Mouse (Mus musculus): ENCODE results near the gene Car12. TPM values are rescaled to one million over a fixed set of nuclear protein-coding genes. Genes with fewer than 3 reads are reported as not detected.
A peak's percentile ranks its signal among the peaks of the same experiment; 100 is the strongest.

Car12 gene
- polyA plus RNA-seq, 1 experiment: not detected

- peaks cover 22% of the 10 kb centered on the region for H3K4me1 ChIP-seq (ENCODE audit: control insufficient read depth, insufficient read depth, low read length)
- no peak overlapping the region for H3K4me3 ChIP-seq (ENCODE audit: insufficient read depth, low read length)
- TF ChIP-seq POLR2A (IDR thresholded peaks at IDR 0.05; ENCODE audit: borderline replicate concordance, low read depth, low read length) (no peak), CTCF (IDR thresholded peaks at IDR 0.05; ENCODE audit: low read depth, low read length) (no peak)
- peak overlapping the region; percentile 33 for H3K27ac ChIP-seq (ENCODE audit: insufficient read depth, low read depth, low read length)
These were observed 30.7 kb upstream of the Car12 start for GRCm38 (mm10) chr9:66682822-66683221.

GRCm38 (mm10) chr9:66685730-66686129 lies 27.8 kb upstream of the Car12 start:
- Histone ChIP-seq H3K27ac (ENCODE audit: insufficient read depth, low read depth, low read length) (no peak overlapping the region), H3K4me1 (ENCODE audit: control insufficient read depth, insufficient read depth, low read length) (peaks cover 11% of the 10 kb centered on the region), H3K4me3 (ENCODE audit: insufficient read depth, low read length) (no peak overlapping the region)
- no peak for TF ChIP-seq CTCF (IDR thresholded peaks at IDR 0.05; ENCODE audit: low read depth, low read length)
- no peak for TF ChIP-seq POLR2A (IDR thresholded peaks at IDR 0.05; ENCODE audit: borderline replicate concordance, low read depth, low read length)

GRCm38 (mm10) chr9:66687713-66688112 lies 25.8 kb upstream of the Car12 start:
- Histone ChIP-seq H3K4me3 (ENCODE audit: insufficient read depth, low read length) (no peak overlapping the region), H3K27ac (ENCODE audit: insufficient read depth, low read depth, low read length) (no peak overlapping the region), H3K4me1 (ENCODE audit: control insufficient read depth, insufficient read depth, low read length) (peaks cover 8% of the 10 kb centered on the region)
- TF ChIP-seq POLR2A (IDR thresholded peaks at IDR 0.05; ENCODE audit: borderline replicate concordance, low read depth, low read length) (no peak), CTCF (IDR thresholded peaks at IDR 0.05; ENCODE audit: low read depth, low read length) (no peak)

GRCm38 (mm10) chr9:66691683-66692305 lies 21.7 kb upstream of the Car12 start:
- no peak overlapping the region for H3K4me3 ChIP-seq (ENCODE audit: insufficient read depth, low read length)
- no peak for TF ChIP-seq CTCF (IDR thresholded peaks at IDR 0.05; ENCODE audit: low read depth, low read length)
- TF ChIP-seq POLR2A (IDR thresholded peaks at IDR 0.05; ENCODE audit: borderline replicate concordance, low read depth, low read length): no peak
- no peak overlapping the region for H3K27ac ChIP-seq (ENCODE audit: insufficient read depth, low read depth, low read length)
- H3K4me1 ChIP-seq (ENCODE audit: control insufficient read depth, insufficient read depth, low read length): no peaks in the 10 kb centered on the region

GRCm38 (mm10) chr9:66697355-66698140 lies 15.9 kb upstream of the Car12 start:
- TF ChIP-seq POLR2A (IDR thresholded peaks at IDR 0.05; ENCODE audit: borderline replicate concordance, low read depth, low read length) (no peak), CTCF (IDR thresholded peaks at IDR 0.05; ENCODE audit: low read depth, low read length) (no peak)
- Histone ChIP-seq H3K27ac (ENCODE audit: insufficient read depth, low read depth, low read length) (peak overlapping the region; percentile 62), H3K4me3 (ENCODE audit: insufficient read depth, low read length) (no peak overlapping the region), H3K4me1 (ENCODE audit: control insufficient read depth, insufficient read depth, low read length) (peaks cover 16% of the 10 kb centered on the region)

GRCm38 (mm10) chr9:66699748-66700147 lies 13.7 kb upstream of the Car12 start:
- Histone ChIP-seq H3K4me1 (ENCODE audit: control insufficient read depth, insufficient read depth, low read length) (peaks cover 16% of the 10 kb centered on the region), H3K27ac (ENCODE audit: insufficient read depth, low read depth, low read length) (no peak overlapping the region), H3K4me3 (ENCODE audit: insufficient read depth, low read length) (no peak overlapping the region)
- TF ChIP-seq CTCF (IDR thresholded peaks at IDR 0.05; ENCODE audit: low read depth, low read length): no peak
- TF ChIP-seq POLR2A (IDR thresholded peaks at IDR 0.05; ENCODE audit: borderline replicate concordance, low read depth, low read length): no peak

GRCm38 (mm10) chr9:66703002-66703401 lies 10.5 kb upstream of the Car12 start:
- Histone ChIP-seq H3K4me3 (ENCODE audit: insufficient read depth, low read length) (no peak overlapping the region), H3K27ac (ENCODE audit: insufficient read depth, low read depth, low read length) (no peak overlapping the region), H3K4me1 (ENCODE audit: control insufficient read depth, insufficient read depth, low read length) (peaks cover 6% of the 10 kb centered on the region)
- no peak for TF ChIP-seq POLR2A (IDR thresholded peaks at IDR 0.05; ENCODE audit: borderline replicate concordance, low read depth, low read length)
- no peak for TF ChIP-seq CTCF (IDR thresholded peaks at IDR 0.05; ENCODE audit: low read depth, low read length)

- Histone ChIP-seq H3K4me1 (ENCODE audit: control insufficient read depth, insufficient read depth, low read length) (0 out of 2 replicates have a peak, but pooled peaks cover 3% of the 10 kb centered on the region), H3K4me3 (ENCODE audit: insufficient read depth, low read length) (no peak overlapping the region), H3K27ac (ENCODE audit: insufficient read depth, low read depth, low read length) (no peak overlapping the region)
- no peak for TF ChIP-seq POLR2A (IDR thresholded peaks at IDR 0.05; ENCODE audit: borderline replicate concordance, low read depth, low read length)
- no peak for TF ChIP-seq CTCF (IDR thresholded peaks at IDR 0.05; ENCODE audit: low read depth, low read length)
These were observed 8.1 kb upstream of the Car12 start for GRCm38 (mm10) chr9:66705354-66705753.

- TF ChIP-seq CTCF (IDR thresholded peaks at IDR 0.05; ENCODE audit: low read depth, low read length): no peak
- no peak for TF ChIP-seq POLR2A (IDR thresholded peaks at IDR 0.05; ENCODE audit: borderline replicate concordance, low read depth, low read length)
- Histone ChIP-seq H3K4me1 (ENCODE audit: control insufficient read depth, insufficient read depth, low read length) (0 out of 2 replicates have a peak, but pooled peaks cover 3% of the 10 kb centered on the region), H3K4me3 (ENCODE audit: insufficient read depth, low read length) (no peak overlapping the region), H3K27ac (ENCODE audit: insufficient read depth, low read depth, low read length) (no peak overlapping the region)
These were observed 7.7 kb upstream of the Car12 start for GRCm38 (mm10) chr9:66705766-66706165.

Data from bone marrow macrophage, adult 2 months (primary cell).